Mouse (Mus musculus) cerebellum, adult 8-10 months (tissue): ENCODE results near the gene Lingo1.
A peak's percentile ranks its signal among the peaks of the same experiment; 100 is the strongest.

ENCODE experiments used
- DNase-seq: peaks from one replicate; pipeline ENCODE4 v3.0.0; 2022

Lingo1 gene

GRCm38 (mm10) chr9:56775161-56775934 lies 20.9 kb downstream of the Lingo1 start:
- peak; percentile 60 for DNase-seq

GRCm38 (mm10) chr9:56774231-56774630 lies 22.0 kb downstream of the Lingo1 start:
- peak; percentile 56 for DNase-seq

- no peak for DNase-seq
These were observed 22.6 kb downstream of the Lingo1 start for GRCm38 (mm10) chr9:56773666-56774065.

GRCm38 (mm10) chr9:56767653-56768136 lies 28.6 kb downstream of the Lingo1 start:
- DNase-seq, result no peak

GRCm38 (mm10) chr9:56766629-56767357 lies 29.5 kb downstream of the Lingo1 start:
- DNase-seq, result peak; percentile 24

GRCm38 (mm10) chr9:56762106-56762562 lies 34.1 kb downstream of the Lingo1 start:
- DNase-seq, result no peak

- DNase-seq, result no peak
These were observed 38.5 kb downstream of the Lingo1 start for GRCm38 (mm10) chr9:56757791-56758190.

GRCm38 (mm10) chr9:56755119-56755518 lies 41.1 kb downstream of the Lingo1 start:
- no peak for DNase-seq

GRCm38 (mm10) chr9:56753386-56753785 lies 42.9 kb downstream of the Lingo1 start:
- DNase-seq, result no peak

GRCm38 (mm10) chr9:56748056-56748455 lies 48.2 kb downstream of the Lingo1 start:
- DNase-seq, result peak; percentile 59

- no peak for DNase-seq
These were observed 49.4 kb downstream of the Lingo1 start for GRCm38 (mm10) chr9:56746926-56747294.

- no peak for DNase-seq
These were observed 49.9 kb downstream of the Lingo1 start for GRCm38 (mm10) chr9:56746195-56746925.

- DNase-seq, result no peak
These were observed 51.9 kb downstream of the Lingo1 start for GRCm38 (mm10) chr9:56744369-56744768.

- DNase-seq, result no peak
These were observed 57.0 kb downstream of the Lingo1 start for GRCm38 (mm10) chr9:56739181-56739737.

GRCm38 (mm10) chr9:56738261-56739171 lies 57.8 kb downstream of the Lingo1 start:
- DNase-seq, result no peak

GRCm38 (mm10) chr9:56734398-56734797 lies 61.9 kb downstream of the Lingo1 start:
- DNase-seq, result no peak

- DNase-seq, result no peak
These were observed 65.3 kb downstream of the Lingo1 start for GRCm38 (mm10) chr9:56730997-56731396.

- no peak for DNase-seq
These were observed 67.1 kb downstream of the Lingo1 start for GRCm38 (mm10) chr9:56729145-56729544.

- DNase-seq, result no peak
These were observed 68.3 kb downstream of the Lingo1 start for GRCm38 (mm10) chr9:56727703-56728684.

GRCm38 (mm10) chr9:56725814-56726213 lies 70.5 kb downstream of the Lingo1 start:
- DNase-seq, result peak; percentile 78
